Mouse (Mus musculus): ENCODE data around the gene Actr10.

DNA sequence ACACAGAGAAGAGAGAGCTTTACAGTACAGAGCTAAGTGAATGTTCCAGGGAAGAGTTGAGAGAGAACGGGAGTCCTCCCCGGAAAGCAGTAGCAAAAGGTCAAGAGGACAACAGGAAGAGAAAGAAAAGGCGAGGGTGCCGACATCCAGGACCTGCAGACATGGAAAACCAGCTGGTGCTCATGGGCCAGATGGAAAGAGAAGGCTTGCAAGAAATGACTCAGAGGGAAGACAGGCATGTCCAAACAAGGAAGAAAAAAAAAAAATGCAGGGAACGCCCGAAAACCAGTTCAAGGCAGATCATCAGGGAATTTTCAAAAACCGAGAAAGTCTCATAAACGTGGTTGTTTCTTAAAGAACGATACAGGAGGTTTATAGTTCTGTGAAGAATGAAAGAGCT lies 30.8 kb upstream of the Actr10 start:
- TF ChIP-seq CTCF (IDR thresholded peaks at IDR 0.05; ENCODE audit: low read depth, low read length) (no peak), EP300 (IDR thresholded peaks at IDR 0.05; ENCODE audit: insufficient read depth, low read depth, low read length) (no peak), POLR2A (IDR thresholded peaks at IDR 0.05; ENCODE audit: insufficient read depth, low read length) (no peak)
